Mouse (Mus musculus): ENCODE results near the gene Uchl1.

Uchl1 gene

GRCm38 (mm10) chr5:66675983-66676382 lies at the start of gene Uchl1:
Gene Uchl1, plus strand, starts transcription at chr5:66676091.
- DNase-seq: peak; percentile 43

- DNase-seq: no peak
Measured at GRCm38 (mm10) chr5:66627805-66628204, 48.1 kb upstream of the Uchl1 start.

GRCm38 (mm10) chr5:66635459-66636079 lies 40.3 kb upstream of the Uchl1 start:
- no peak for DNase-seq

- no peak for DNase-seq
Measured at GRCm38 (mm10) chr5:66642156-66642555, 33.7 kb upstream of the Uchl1 start.

- no peak for DNase-seq
Measured at GRCm38 (mm10) chr5:66643260-66643659, 32.6 kb upstream of the Uchl1 start.

GRCm38 (mm10) chr5:66647504-66647903 lies 28.4 kb upstream of the Uchl1 start:
- no peak for DNase-seq

GRCm38 (mm10) chr5:66654220-66654619 lies 21.7 kb upstream of the Uchl1 start:
- peak; percentile 59 for DNase-seq

- DNase-seq: no peak
Measured at GRCm38 (mm10) chr5:66675189-66675890, 551 bp upstream of the Uchl1 start.

- peak; percentile 23 for DNase-seq
Measured at GRCm38 (mm10) chr5:66676457-66677117, 696 bp downstream of the Uchl1 start.

- no peak for DNase-seq
Measured at GRCm38 (mm10) chr5:66677411-66678345, 1.8 kb downstream of the Uchl1 start.

- DNase-seq: no peak
Measured at GRCm38 (mm10) chr5:66679222-66679621, 3.3 kb downstream of the Uchl1 start.

- no peak for DNase-seq
Measured at GRCm38 (mm10) chr5:66685930-66686329, 10.0 kb downstream of the Uchl1 start.

GRCm38 (mm10) chr5:66686863-66687262 lies 11.0 kb downstream of the Uchl1 start:
- no peak for DNase-seq

GRCm38 (mm10) chr5:66687737-66688136 lies 11.8 kb downstream of the Uchl1 start:
- DNase-seq: no peak

GRCm38 (mm10) chr5:66688286-66688685 lies 12.4 kb downstream of the Uchl1 start:
- DNase-seq: no peak

- DNase-seq: no peak
Measured at GRCm38 (mm10) chr5:66689796-66690195, 13.9 kb downstream of the Uchl1 start.

GRCm38 (mm10) chr5:66693231-66693630 lies 17.3 kb downstream of the Uchl1 start:
- no peak for DNase-seq

GRCm38 (mm10) chr5:66697119-66697518 lies 21.2 kb downstream of the Uchl1 start:
- DNase-seq: peak; percentile 59

GRCm38 (mm10) chr5:66699911-66700310 lies 24.0 kb downstream of the Uchl1 start:
- DNase-seq: no peak

GRCm38 (mm10) chr5:66701951-66702350 lies 26.1 kb downstream of the Uchl1 start:
- DNase-seq: no peak

- no peak for DNase-seq
Measured at GRCm38 (mm10) chr5:66703317-66704004, 27.6 kb downstream of the Uchl1 start.

GRCm38 (mm10) chr5:66707859-66708258 lies 32.0 kb downstream of the Uchl1 start:
- DNase-seq: no peak

Data from kidney, adult 9 months (tissue).